Mouse (Mus musculus) liver, postnatal 0 days (tissue): ENCODE data around the gene Xpo4. TPM values are rescaled to one million over a fixed set of nuclear protein-coding genes. Genes with fewer than 3 reads are reported as not detected.

ENCODE experiments used
- ATAC-seq: fragments of 200-750 bp; cut with Nextera tagmentation; 2 replicates; pipeline ENCODE4 v1.8.0; 2017; ENCODE audit warnings: mild to moderate bottlenecking, moderate library complexity
- DNase-seq: peaks from one replicate; pipeline ENCODE4 v3.0.0-alpha.2; 2016
- H3K27ac ChIP-seq: fragments of 300-500 bp; sonication (generic); 2 replicates; pipeline ENCODE4 v1.5.1; 2014; ENCODE audit warnings: antibody characterized with exemption, moderate library complexity, mild to moderate bottlenecking, low read depth
- H3K27me3 ChIP-seq: fragments of 300-500 bp; sonication (generic); 2 replicates; pipeline ENCODE4 v1.6.1; 2014; ENCODE audit warnings: low read length, control low read depth, mixed read lengths; ENCODE audit not compliant: insufficient read depth
- H3K36me3 ChIP-seq: fragments of 300-500 bp; sonication (generic); replicated peaks from 2 replicates; pipeline ENCODE4 v1.6.1; 2014; ENCODE audit warnings: mild to moderate bottlenecking, control low read depth, low read length, moderate library complexity, mixed read lengths; ENCODE audit not compliant: insufficient read depth
- H3K4me1 ChIP-seq: fragments of 300-500 bp; sonication (generic); 2 replicates; pipeline ENCODE4 v1.6.1; 2014; ENCODE audit warnings: antibody characterized with exemption, mild to moderate bottlenecking, control low read depth; ENCODE audit not compliant: insufficient read depth
- H3K4me2 ChIP-seq: fragments of 300-500 bp; sonication (generic); 2 replicates; pipeline ENCODE4 v1.6.1; 2014; ENCODE audit warnings: low read depth, mild to moderate bottlenecking, low read length, moderate library complexity, mixed read lengths
- H3K4me3 ChIP-seq: fragments of 300-500 bp; sonication (generic); 2 replicates; pipeline ENCODE4 v1.5.1; 2014; ENCODE audit warnings: low read depth, low read length
- H3K9ac ChIP-seq: fragments of 300-500 bp; sonication (generic); replicated peaks from 2 replicates; pipeline ENCODE4 v1.6.1; 2014; ENCODE audit warnings: mild to moderate bottlenecking, moderate library complexity
- H3K9me3 ChIP-seq: fragments of 300-500 bp; sonication (generic); 2 replicates; pipeline ENCODE4 v1.6.1; 2016; ENCODE audit warnings: mild to moderate bottlenecking, control low read depth, low read length, mixed read lengths
- CTCF ChIP-seq: sonication (generic); IDR thresholded peaks from 2 replicates; pipeline ENCODE4 v1.5.1; 2016; ENCODE audit warnings: antibody characterized with exemption, low read depth
- EP300 ChIP-seq: IDR thresholded peaks from 2 replicates; pipeline ENCODE4 v1.6.1; 2016; ENCODE audit warnings: antibody characterized with exemption, low read depth, mild to moderate bottlenecking
- WGBS: fragments of 180-500 bp; shearing (Covaris S2); extraction: QIAGEN DNeasy Blood & Tissue Kit; methylation state at CpG from one replicate; pipeline ENCODE4 v1.1.7; 2014; ENCODE audit not compliant: insufficient replicate concordance; 5-methylcytosine and 5-hydroxymethylcytosine counted together
- polyA plus RNA-seq: library from polyadenylated mRNA; unstranded; fragments of >200 nt; fragmentation: Nextera tagmentation; extraction: Ambion mirVana; gene quantifications from 2 replicates; pipeline ENCODE4 v1.2.1, GENCODE M21; 2015

The Xpo4 gene
- polyA plus RNA-seq, 1 experiment from 2014 or later: 4.9 TPM

DNA sequence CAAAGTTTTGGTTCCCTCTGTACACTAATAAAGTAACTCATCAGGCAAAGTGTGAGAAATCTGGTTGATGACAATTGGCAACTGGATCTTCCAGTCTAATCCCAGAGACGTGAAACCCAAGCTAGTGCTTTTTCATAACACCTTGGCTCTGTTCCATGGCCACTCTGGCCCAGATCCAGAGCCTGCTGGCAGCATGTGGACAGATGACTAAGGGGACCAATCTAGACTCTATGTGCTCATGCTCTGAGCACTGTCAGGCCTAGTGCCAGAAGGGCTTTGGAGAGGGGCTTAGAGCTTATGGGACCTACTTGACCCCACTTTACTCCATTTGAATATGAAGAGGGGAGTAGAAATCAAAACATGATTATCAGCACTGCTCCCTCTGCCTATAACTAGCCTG, 57.7 kb downstream of the Xpo4 start:
- no peak for TF ChIP-seq CTCF
- no peak for TF ChIP-seq EP300
- H3K4me3 ChIP-seq: no peak overlapping the region
- H3K36me3 ChIP-seq: peaks cover 15% of the 10 kb centered on the region
- DNase-seq: peak; percentile 86
- no peak overlapping the region for H3K4me2 ChIP-seq
- no peaks in the 10 kb centered on the region for H3K9me3 ChIP-seq
- ATAC-seq: peak; percentile 80
- H3K9ac ChIP-seq: no peak overlapping the region
- no peaks in the 10 kb centered on the region for H3K4me1 ChIP-seq
- no peaks in the 10 kb centered on the region for H3K27me3 ChIP-seq
- WGBS: 36% methylated on average over 1 of the region's 1 CpGs
- peak overlapping the region; percentile 36; the same call in 1 of the 2 replicates for H3K27ac ChIP-seq

DNA sequence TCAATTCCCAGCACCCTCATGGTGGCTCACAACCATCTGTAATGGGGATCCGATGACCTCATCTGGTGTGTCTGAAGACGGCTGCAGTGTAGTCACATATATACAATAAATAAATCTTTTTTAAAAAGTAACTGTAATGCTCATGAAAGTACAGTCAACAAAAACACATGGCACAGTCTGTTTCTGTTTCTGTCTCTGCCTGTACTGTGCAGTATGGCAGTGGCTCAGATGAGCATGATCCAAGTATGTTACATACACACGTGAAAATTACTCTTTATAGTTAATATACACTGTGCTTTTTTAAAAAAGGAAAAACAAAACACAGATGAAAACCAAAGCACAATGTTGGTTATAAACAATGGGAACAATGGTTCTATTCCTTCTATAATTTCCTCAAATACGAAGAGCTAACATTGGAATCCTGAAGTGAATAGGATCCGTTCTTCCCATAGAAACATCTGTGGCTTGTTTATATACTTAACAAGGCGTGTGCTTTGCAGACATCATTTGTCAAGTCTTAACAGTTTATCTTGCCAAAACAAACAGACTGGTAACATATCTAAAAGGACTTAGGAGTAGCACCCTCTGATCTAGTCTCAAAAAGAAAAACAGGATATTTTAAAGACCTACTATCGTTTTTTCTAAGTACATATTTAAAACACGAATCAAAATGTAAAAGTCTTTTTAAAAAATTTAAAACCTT, 58.4 kb downstream of the Xpo4 start:
- ATAC-seq (no peak), DNase-seq (no peak)
- TF ChIP-seq EP300: no peak
- TF ChIP-seq CTCF: no peak
- Histone ChIP-seq H3K4me2 (no peak overlapping the region), H3K27ac (no peak overlapping the region), H3K4me1 (no peaks in the 10 kb centered on the region), H3K27me3 (no peaks in the 10 kb centered on the region), H3K9ac (no peak overlapping the region), H3K4me3 (no peak overlapping the region), H3K9me3 (no peaks in the 10 kb centered on the region), H3K36me3 (peaks cover 21% of the 10 kb centered on the region)
- WGBS: 78% methylated on average over 8 of the region's 8 CpGs

DNA sequence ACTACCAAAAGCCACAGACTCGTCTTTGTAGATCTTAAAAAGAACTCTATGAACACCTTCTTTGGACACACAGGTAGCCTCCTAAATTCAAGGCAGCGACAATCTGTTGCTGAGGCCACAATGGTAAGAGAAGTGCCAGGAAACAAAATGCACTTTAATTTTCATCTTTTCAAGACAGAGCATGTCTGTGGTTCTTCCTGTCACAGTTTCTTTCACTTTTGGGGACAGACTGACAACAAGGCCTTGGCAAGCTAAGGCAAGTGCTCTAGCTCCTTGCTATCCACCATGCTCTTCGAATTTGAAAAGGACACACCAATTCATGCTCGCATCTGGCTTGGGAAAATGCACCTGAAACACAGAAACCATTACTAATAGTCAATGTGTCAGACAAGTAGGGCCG, 72.0 kb downstream of the Xpo4 start:
- TF ChIP-seq CTCF (no peak), EP300 (no peak)
- no peaks in the 10 kb centered on the region for H3K27me3 ChIP-seq
- H3K4me1 ChIP-seq: no peaks in the 10 kb centered on the region
- no peak overlapping the region for H3K27ac ChIP-seq
- no peak for ATAC-seq
- 90% methylated on average over 5 of the region's 5 CpGs for WGBS
- H3K4me3 ChIP-seq: no peak overlapping the region
- H3K9me3 ChIP-seq: no peaks in the 10 kb centered on the region
- H3K4me2 ChIP-seq: no peak overlapping the region
- no peak overlapping the region for H3K9ac ChIP-seq
- no peak for DNase-seq
- peaks cover 47% of the 10 kb centered on the region for H3K36me3 ChIP-seq

DNA sequence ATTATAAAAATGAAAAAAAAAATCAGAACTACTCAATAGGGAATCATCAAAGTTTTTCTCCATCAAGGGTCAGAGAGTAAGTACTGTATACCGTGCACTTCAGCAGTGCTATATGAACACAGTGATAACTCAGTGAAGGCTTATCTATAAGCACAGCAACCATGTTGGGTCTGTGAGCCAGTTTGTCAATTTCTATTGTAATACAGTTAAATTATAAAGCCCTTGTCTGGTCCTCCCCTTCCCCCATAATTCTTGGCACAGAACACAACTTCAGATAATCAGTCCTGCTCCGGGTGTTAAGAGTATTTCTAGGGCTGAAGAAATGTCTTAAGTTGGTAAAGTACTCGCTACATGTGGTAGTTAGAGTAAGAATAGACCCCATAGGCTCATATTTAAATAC, 73.4 kb downstream of the Xpo4 start:
- Histone ChIP-seq H3K4me1 (no peaks in the 10 kb centered on the region), H3K9ac (no peak overlapping the region), H3K27ac (no peak overlapping the region), H3K36me3 (peaks cover 50% of the 10 kb centered on the region), H3K4me3 (no peak overlapping the region), H3K27me3 (no peaks in the 10 kb centered on the region), H3K4me2 (no peak overlapping the region), H3K9me3 (no peaks in the 10 kb centered on the region)
- TF ChIP-seq EP300 (no peak), CTCF (no peak)
- 59% methylated on average over 3 of the region's 3 CpGs for WGBS
- DNase-seq (no peak), ATAC-seq (no peak)

DNA sequence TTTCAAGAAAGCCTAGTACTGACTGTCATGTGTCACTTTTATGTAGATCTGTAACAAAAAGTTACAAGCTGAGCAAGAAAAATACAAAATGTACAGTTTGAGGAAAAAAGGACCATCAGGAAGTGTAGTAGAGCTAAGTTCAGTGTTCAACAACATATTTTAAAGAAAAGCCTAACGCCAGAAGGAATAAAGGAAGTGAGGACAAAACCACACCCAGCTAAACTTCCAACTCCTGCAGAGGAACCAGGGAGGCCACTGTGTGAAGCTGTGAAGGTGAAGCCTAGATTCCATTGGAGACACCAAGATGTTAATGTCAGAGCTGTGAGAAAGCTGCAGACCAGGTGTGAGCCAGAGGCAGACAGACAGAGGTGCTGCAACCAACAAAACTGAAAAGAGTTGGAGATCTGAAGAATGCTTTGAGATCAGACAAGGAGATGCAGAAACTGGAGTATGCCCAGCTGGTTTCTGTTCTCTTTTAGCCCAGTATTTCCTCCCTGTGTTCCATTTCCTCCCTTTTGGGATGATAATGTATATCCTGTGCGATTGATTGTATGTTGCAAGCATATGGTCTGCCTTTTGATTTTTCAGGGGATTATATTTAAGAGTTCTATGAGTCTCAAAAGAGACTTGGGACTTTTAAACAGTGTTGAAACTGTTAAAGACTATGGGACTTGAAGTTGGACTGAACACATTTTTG, 88.7 kb downstream of the Xpo4 start:
- Histone ChIP-seq H3K9ac (no peak overlapping the region), H3K9me3 (peaks cover 4% of the 10 kb centered on the region; the same call in 1 of the 2 replicates), H3K27ac (no peak overlapping the region), H3K27me3 (no peaks in the 10 kb centered on the region), H3K4me2 (no peak overlapping the region), H3K4me1 (no peaks in the 10 kb centered on the region), H3K36me3 (peaks cover 7% of the 10 kb centered on the region; the same call in 1 of the 2 replicates), H3K4me3 (no peak overlapping the region)
- ATAC-seq (no peak), DNase-seq (no peak)
- 73% methylated on average over 2 of the region's 2 CpGs for WGBS
- TF ChIP-seq EP300: no peak
- TF ChIP-seq CTCF: no peak

DNA sequence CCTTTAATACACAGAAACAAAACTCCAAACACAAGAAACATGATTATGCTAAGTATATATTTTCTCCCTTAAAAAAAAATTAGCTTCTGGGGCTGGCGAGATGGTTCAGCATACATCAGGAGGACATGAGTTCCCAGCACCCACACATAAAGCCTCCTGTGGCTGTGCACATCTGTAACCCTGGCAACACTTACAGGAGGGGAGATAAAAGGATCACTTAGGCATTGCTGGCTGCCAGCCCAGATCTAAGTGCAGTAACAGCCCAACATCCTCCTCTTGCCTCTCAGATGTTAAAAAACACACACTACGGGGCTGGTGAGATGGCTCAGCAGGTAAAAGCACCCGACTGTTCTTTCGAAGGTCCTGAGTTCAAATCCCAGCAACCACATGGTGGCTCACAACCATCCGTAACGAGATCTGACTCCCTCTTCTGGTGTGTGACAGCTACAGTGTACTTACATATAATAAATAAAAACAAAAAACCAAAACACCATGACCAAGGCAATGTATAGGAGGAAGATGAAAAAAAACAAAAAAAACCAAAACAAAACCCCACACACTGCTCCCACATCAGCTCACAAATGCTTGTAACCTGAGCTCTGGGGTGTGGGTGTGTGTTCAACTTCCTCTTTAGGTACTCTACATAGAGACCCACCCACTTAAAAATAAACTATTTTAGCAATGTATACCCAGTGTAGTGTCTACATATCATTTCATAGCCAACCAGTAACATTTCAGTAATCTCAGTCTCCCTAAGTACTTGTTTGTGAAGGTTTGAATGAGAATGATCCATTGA, 90.2 kb downstream of the Xpo4 start:
- WGBS: 78% methylated on average over 6 of the region's 6 CpGs
- no peak for ATAC-seq

More for the DNA sequence above, 90.2 kb downstream of the Xpo4 start:
- TF ChIP-seq CTCF (no peak), EP300 (no peak)
- no peak for DNase-seq
- H3K4me2 ChIP-seq: no peak overlapping the region
- no peak overlapping the region for H3K27ac ChIP-seq
- no peak overlapping the region for H3K9ac ChIP-seq
- H3K9me3 ChIP-seq: peaks cover 4% of the 10 kb centered on the region; the same call in 1 of the 2 replicates
- 0 out of 2 replicates have a peak, but pooled peaks cover 4% of the 10 kb centered on the region for H3K36me3 ChIP-seq
- peaks cover 8% of the 10 kb centered on the region for H3K4me1 ChIP-seq
- no peaks in the 10 kb centered on the region for H3K27me3 ChIP-seq
- no peak overlapping the region for H3K4me3 ChIP-seq
